Mouse (Mus musculus): ENCODE measurements around the gene Cdkl1.
A peak's percentile ranks its signal among the peaks of the same experiment; 100 is the strongest.

DNA sequence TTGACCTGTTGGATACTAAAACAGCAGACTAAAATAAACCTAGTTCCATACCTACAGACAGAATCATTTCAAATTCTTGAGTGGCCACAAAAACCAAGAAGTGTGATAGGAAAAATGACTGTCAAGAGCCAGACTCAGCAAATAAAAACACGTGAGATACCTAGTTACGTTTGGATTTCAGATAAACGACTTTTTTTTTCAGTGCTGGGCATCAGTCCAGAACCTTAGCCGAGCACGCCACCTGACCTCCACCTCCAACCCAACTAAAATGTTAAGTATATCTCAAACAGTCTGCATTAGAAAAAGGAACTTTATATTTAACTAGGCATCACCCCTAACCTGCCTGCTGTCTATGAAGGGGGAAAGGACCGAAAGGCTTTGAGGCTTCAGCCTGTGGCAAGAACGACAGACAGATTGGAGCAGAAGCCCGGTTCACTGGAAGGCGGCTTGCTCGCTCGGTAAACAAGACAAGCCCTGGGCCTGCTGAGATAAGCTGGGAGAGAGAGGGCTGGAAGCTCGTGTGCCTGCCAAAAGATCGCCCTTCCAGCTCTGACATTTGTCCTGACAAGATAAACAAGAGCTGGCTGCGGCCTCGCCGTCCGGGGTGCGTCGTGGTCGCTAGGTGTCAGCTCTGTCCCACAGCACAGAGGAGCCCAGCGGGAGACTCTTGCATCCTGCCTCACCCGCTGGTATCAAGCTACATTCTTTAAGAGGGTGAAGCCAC is 33.5 kb downstream of the Cdkl1 start:
- TF ChIP-seq TAL1 (IDR thresholded peaks at IDR 0.05; ENCODE audit: low read length) (peak; percentile 94), GATA1 (IDR thresholded peaks at IDR 0.05; ENCODE audit: low read length) (peak; percentile 96)

Data from erythroblast, embryonic 14.5 days (primary cell).